ENCODE assay signal across 9 mouse cellular contexts in the genomic region with DNA sequence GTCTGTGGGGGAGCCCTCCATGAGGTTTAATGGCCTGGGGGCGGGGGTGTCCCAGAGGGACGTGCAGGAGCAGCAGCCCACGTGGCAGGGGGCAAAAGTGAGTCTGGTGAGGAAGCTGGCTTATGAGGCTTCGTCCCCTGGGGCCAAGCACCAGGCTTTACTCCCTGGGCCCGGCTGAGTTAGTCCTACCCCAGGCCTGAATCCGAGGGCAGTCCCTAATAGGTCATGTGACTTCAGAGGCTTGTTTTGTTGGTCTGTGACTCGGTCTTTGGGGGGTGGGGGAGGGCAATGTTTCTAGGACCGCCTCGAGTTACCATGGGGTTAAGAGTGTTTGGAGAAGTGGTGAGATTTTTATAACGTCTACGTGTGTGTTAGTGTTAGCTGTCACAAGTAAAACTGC. TPM values are rescaled to one million over a fixed set of nuclear protein-coding genes. Genes with fewer than 3 reads are reported as not detected.
DNase-seq lines count a peak whose midpoint lies in the region; ATAC-seq lines count a peak whose summit lies in the region.
"Had no signal": no experiment of that assay in that cellular context is flagged by ENCODE, and none has a peak within 500 bp of the region (broad histone marks: within the 10 kb centered on the region; RNA-seq: fewer than 3 reads in every experiment).

No protein-coding gene starts in this region.

- H3K27me3 ChIP-seq in heart, embryonic 10.5 days (ENCODE audit: insufficient read depth, poor library complexity, severe bottlenecking) = no peaks in the 10 kb centered on the region
- H3K27me3 ChIP-seq in intestine, embryonic 15.5 days (replicated peaks) = no peaks in the 10 kb centered on the region
- H3K27me3 ChIP-seq in midbrain, embryonic 14.5 days (ENCODE audit: control insufficient read depth, insufficient read depth, low read length) = no peaks in the 10 kb centered on the region

- ATAC-seq in activated CD4-positive, CD25-positive, alpha-beta regulatory T cell, adult 4 months = peak; percentile 10
- peak; percentile 51 for ATAC-seq in intestine, embryonic 15.5 days
- ATAC-seq in midbrain, embryonic 14.5 days (ENCODE audit: low FRiP score, low TSS enrichment) = peak; percentile 38; the same call in 1 of the 2 replicates

- peaks cover 5% of the 10 kb centered on the region; the same call in 1 of the 2 replicates for H3K36me3 ChIP-seq in heart, embryonic 10.5 days
- H3K36me3 ChIP-seq in intestine, embryonic 15.5 days = no peaks in the 10 kb centered on the region
- H3K36me3 ChIP-seq in midbrain, embryonic 14.5 days (ENCODE audit: control insufficient read depth, insufficient read depth, low read length) = no peaks in the 10 kb centered on the region

- peak overlapping the region; percentile 26 for H3K4me2 ChIP-seq in intestine, embryonic 15.5 days (replicated peaks)
- no peak overlapping the region; the same call in 1 of the 2 replicates for H3K4me2 ChIP-seq in midbrain, embryonic 14.5 days (ENCODE audit: low read length)

- 49% methylated on average over 11 of the region's 11 CpGs for whole genome bisulfite sequencing in heart, embryonic 10.5 days
- WGBS in intestine, embryonic 15.5 days = 18% methylated on average over 11 of the region's 11 CpGs
- 38% methylated on average over 11 of the region's 11 CpGs for WGBS in midbrain, embryonic 14.5 days

- no peak overlapping the region for H3K4me3 ChIP-seq in heart, embryonic 10.5 days
- no peak overlapping the region for H3K4me3 ChIP-seq in intestine, embryonic 15.5 days (replicated peaks)
- no peak overlapping the region for H3K4me3 ChIP-seq in midbrain, embryonic 14.5 days (replicated peaks; ENCODE audit: low read depth, low read length)
- H3K4me3 ChIP-seq: heart, adult 2 months had no signal

- peak overlapping the region; percentile 36; the same call in 1 of the 2 replicates for H3K27ac ChIP-seq in heart, embryonic 10.5 days
- H3K27ac ChIP-seq in intestine, embryonic 15.5 days = peak overlapping the region; percentile 10; the same call in 1 of the 2 replicates
- H3K27ac ChIP-seq in midbrain, embryonic 14.5 days (replicated peaks; ENCODE audit: low read depth, low read length) = no peak overlapping the region

- H3K4me1 ChIP-seq in heart, embryonic 10.5 days = peaks cover 44% of the 10 kb centered on the region
- H3K4me1 ChIP-seq in intestine, embryonic 15.5 days (replicated peaks) = peaks cover 18% of the 10 kb centered on the region
- H3K4me1 ChIP-seq in midbrain, embryonic 14.5 days (ENCODE audit: control insufficient read depth, insufficient read depth, low read length) = no peaks in the 10 kb centered on the region

- H3K9me3 ChIP-seq in heart, embryonic 10.5 days = 0 out of 2 replicates have a peak, but pooled peaks cover 4% of the 10 kb centered on the region
- no peaks in the 10 kb centered on the region; the same call in 1 of the 2 replicates for H3K9me3 ChIP-seq in intestine, embryonic 15.5 days
- H3K9me3 ChIP-seq in midbrain, embryonic 14.5 days (ENCODE audit: control insufficient read depth, low read length) = peaks cover 6% of the 10 kb centered on the region; the same call in 1 of the 2 replicates

- H3K9ac ChIP-seq in intestine, embryonic 15.5 days = no peak overlapping the region
- no peak overlapping the region for H3K9ac ChIP-seq in midbrain, embryonic 14.5 days (replicated peaks; ENCODE audit: low read length)

- DNase-seq in heart, embryonic 10.5 days (ENCODE audit: low spot score) = no peak
- DNase-seq in heart, adult 9 months (ENCODE audit: low spot score in 2 of 2) = no peak
- DNase-seq in midbrain, embryonic 14.5 days = no peak
- no peak for DNase-seq in right cerebral cortex, postnatal 36 days (ENCODE audit: low spot score in 2 of 2)
- no peak for DNase-seq in spleen, adult 18-20 months
- no peak for DNase-seq in MN1 (ENCODE audit: low spot score)

RNA-seq across cellular contexts. Expression of gene Fhad1, which starts 57.1 kb away (rescaled TPM):
- polyA plus RNA-seq in heart, embryonic 10.5 days (2016; fragmentation: Nextera tagmentation; extraction: Ambion mirVana) = 3.4 and 5.2 TPM in 2 replicates
- polyA plus RNA-seq in activated CD4-positive, CD25-positive, alpha-beta regulatory T cell, adult 4 months (2017; shearing (Covaris generic)) = under 1 TPM in 1 of 2 experiments, not detected in 1; 0.85 TPM
- 1.4 and 2.3 TPM in 2 replicates for polyA plus RNA-seq in intestine, embryonic 15.5 days (2015; fragmentation: Nextera tagmentation; extraction: Ambion mirVana)
- 2.4 and 3.6 TPM in 2 replicates for polyA plus RNA-seq in midbrain, embryonic 14.5 days (2014; fragmentation: Nextera tagmentation; extraction: Ambion mirVana)
